Mouse (Mus musculus): ENCODE data around the gene Cep112. TPM values are rescaled to one million over a fixed set of nuclear protein-coding genes. Genes with fewer than 3 reads are reported as not detected.

Gene Cep112
- total RNA-seq, 2 experiments from 2014 or later = 21.0 to 23.1 TPM

DNA sequence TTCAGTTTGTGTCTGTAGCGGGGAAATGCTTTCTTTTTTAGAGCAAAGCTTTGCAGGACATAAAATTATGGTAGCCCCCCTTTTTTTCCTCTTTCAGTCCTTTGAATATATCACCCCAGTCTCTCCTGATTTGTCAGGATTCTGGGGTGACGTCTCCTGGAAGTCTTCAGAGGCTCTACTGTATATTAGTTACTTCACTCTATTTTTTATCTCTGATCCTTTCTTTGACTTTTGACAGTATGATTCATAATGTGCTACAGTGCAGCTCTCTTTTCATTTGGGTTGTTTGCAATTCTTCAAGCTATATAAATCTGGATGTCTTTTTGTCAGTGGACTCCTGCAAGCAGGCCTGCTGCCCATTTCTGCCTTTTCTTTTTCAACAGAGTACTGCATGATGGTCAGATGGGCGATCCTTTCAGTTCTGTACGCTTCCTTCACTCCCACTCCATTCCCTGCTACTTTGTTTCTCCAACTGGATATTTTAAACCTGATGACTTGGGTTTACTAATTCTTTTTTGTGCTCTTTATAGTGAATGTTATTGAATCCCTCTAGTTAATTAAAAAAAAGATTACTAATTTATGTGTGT is 39.8 kb downstream of the Cep112 start:
- DNase-seq (ENCODE audit: low spot score in 2 of 2) = no peak
- H3K27ac ChIP-seq = peak overlapping the region; percentile 36; the same call in 1 of the 2 replicates

GRCm38 (mm10) chr11:108475738-108476137 is 50.7 kb downstream of the Cep112 start:
- Histone ChIP-seq H3K4me3 (no peak overlapping the region), H3K27ac (peak overlapping the region; percentile 8; the same call in 1 of the 2 replicates)
- no peak for TF ChIP-seq CTCF (conservative IDR thresholded peaks at IDR 0.05)
- DNase-seq (ENCODE audit: low spot score in 2 of 2) = no peak

More for the DNA sequence above, 39.8 kb downstream of the Cep112 start:
- no peak for TF ChIP-seq CTCF (conservative IDR thresholded peaks at IDR 0.05)
- no peak overlapping the region for H3K4me3 ChIP-seq

- H3K4me3 ChIP-seq = no peak overlapping the region
- peak overlapping the region; percentile 8; the same call in 1 of the 2 replicates for H3K27ac ChIP-seq
- no peak for TF ChIP-seq CTCF (conservative IDR thresholded peaks at IDR 0.05)
- no peak for DNase-seq (ENCODE audit: low spot score in 2 of 2)
Measured at GRCm38 (mm10) chr11:108476226-108476625, 51.2 kb downstream of the Cep112 start.

- no peak for TF ChIP-seq CTCF (conservative IDR thresholded peaks at IDR 0.05)
- Histone ChIP-seq H3K4me3 (no peak overlapping the region), H3K27ac (peak overlapping the region; percentile 2; the same call in 1 of the 2 replicates)
- DNase-seq (ENCODE audit: low spot score in 2 of 2) = no peak
Measured at GRCm38 (mm10) chr11:108483976-108484375, 59.0 kb downstream of the Cep112 start.

GRCm38 (mm10) chr11:108488256-108488655 is 63.3 kb downstream of the Cep112 start:
- H3K4me3 ChIP-seq = no peak overlapping the region
- no peak for TF ChIP-seq CTCF (conservative IDR thresholded peaks at IDR 0.05)
- no peak for DNase-seq (ENCODE audit: low spot score in 2 of 2)
- no peak overlapping the region for H3K27ac ChIP-seq

GRCm38 (mm10) chr11:108489863-108490262 is 64.9 kb downstream of the Cep112 start:
- DNase-seq (ENCODE audit: low spot score in 2 of 2) = no peak
- no peak for TF ChIP-seq CTCF (conservative IDR thresholded peaks at IDR 0.05)
- Histone ChIP-seq H3K4me3 (no peak overlapping the region), H3K27ac (no peak overlapping the region)

DNA sequence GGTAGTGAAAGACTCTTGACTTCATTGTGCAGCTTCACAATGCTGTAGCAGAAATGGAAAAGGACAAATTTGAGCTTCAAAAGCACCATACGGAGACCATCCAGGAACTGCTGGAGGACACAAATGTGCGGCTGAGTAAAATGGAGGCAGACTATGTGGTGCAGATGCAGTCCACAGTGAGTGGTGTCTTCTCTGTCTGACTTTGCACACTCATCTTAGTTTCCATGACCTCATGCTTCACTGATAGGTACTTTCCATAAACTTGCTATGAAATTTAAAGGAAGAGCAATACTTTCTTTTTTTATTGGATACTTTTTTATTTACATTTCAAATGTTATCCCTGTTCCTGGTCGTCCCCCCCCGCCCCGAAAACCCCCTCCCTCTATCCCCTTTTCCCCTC is 83.2 kb downstream of the Cep112 start:
- no peak for DNase-seq (ENCODE audit: low spot score in 2 of 2)
- H3K27ac ChIP-seq = no peak overlapping the region
- no peak for TF ChIP-seq CTCF (conservative IDR thresholded peaks at IDR 0.05)
- H3K4me3 ChIP-seq = no peak overlapping the region

GRCm38 (mm10) chr11:108527725-108528363 is 102.9 kb downstream of the Cep112 start:
- no peak for DNase-seq (ENCODE audit: low spot score in 2 of 2)

DNA sequence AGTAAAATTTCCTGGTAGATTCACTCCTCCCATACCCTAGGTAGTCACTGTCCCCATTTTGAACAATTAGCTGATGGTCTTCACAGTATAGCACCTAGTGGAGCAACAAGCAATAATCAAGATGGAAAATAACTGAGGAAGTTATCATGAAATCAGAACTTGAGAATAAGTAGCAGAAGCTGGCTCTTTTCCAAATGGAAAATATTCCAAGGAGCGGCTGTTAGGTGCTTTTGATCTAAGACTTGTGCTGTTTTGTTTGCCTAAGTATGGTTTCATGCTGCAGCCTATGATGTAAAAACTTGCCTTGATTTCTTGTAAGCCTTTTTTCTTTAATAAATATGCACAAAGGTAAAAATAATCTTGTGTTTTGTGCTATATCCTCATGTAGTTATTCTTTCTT is 107.9 kb downstream of the Cep112 start:
- Histone ChIP-seq H3K4me3 (no peak overlapping the region), H3K27ac (no peak overlapping the region)
- no peak for TF ChIP-seq CTCF (conservative IDR thresholded peaks at IDR 0.05)
- no peak for DNase-seq (ENCODE audit: low spot score in 2 of 2)

More at GRCm38 (mm10) chr11:108527725-108528363, 102.9 kb downstream of the Cep112 start:
- Histone ChIP-seq H3K27ac (no peak overlapping the region), H3K4me3 (no peak overlapping the region)
- TF ChIP-seq CTCF (conservative IDR thresholded peaks at IDR 0.05) = no peak

GRCm38 (mm10) chr11:108534014-108534413 is 109.0 kb downstream of the Cep112 start:
- DNase-seq (ENCODE audit: low spot score in 2 of 2) = no peak
- Histone ChIP-seq H3K27ac (no peak overlapping the region), H3K4me3 (no peak overlapping the region)
- TF ChIP-seq CTCF (conservative IDR thresholded peaks at IDR 0.05) = no peak

DNA sequence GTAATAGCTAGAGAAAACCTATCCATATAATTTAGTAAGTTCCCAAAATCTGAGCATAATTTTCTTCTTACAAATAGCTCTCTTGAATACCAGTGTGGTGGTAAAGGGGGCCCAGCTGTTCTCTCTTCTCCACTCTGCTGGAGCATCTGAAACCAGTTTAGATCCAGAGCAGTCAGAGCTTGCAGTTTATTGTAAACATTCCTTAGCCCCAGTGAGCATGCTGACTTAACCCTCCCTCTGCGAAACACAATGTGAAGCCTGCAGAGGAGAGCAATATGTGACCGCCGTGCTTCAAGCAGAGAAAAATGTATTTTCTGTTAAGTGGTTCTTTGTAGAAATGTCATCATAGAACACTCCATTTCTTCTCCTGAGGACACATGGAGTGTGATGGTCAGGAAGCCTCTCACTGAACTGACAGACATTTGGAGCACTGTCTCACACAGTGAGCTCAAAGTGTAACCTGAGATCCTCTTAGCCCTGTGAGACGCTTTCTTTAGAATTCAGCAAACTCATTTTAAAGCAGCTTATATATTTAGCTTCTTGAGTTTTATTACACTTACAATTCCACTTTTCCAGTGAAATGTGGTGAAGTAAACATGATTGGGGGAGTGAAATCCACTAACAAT is 128.1 kb downstream of the Cep112 start:
- Histone ChIP-seq H3K27ac (no peak overlapping the region), H3K4me3 (no peak overlapping the region)
- TF ChIP-seq CTCF (conservative IDR thresholded peaks at IDR 0.05) = no peak
- DNase-seq (ENCODE audit: low spot score in 2 of 2) = no peak

GRCm38 (mm10) chr11:108553881-108554280 is 128.9 kb downstream of the Cep112 start:
- TF ChIP-seq CTCF (conservative IDR thresholded peaks at IDR 0.05) = no peak
- Histone ChIP-seq H3K4me3 (no peak overlapping the region), H3K27ac (no peak overlapping the region)
- no peak for DNase-seq (ENCODE audit: low spot score in 2 of 2)

GRCm38 (mm10) chr11:108558544-108558943 is 133.6 kb downstream of the Cep112 start:
- TF ChIP-seq CTCF (conservative IDR thresholded peaks at IDR 0.05) = no peak
- Histone ChIP-seq H3K27ac (no peak overlapping the region), H3K4me3 (no peak overlapping the region)
- peak; percentile 13 to 23 for DNase-seq (ENCODE audit: low spot score in 2 of 2)
